Comparison of ENCODE assay signal across 15 mouse cellular contexts in the genomic region with DNA sequence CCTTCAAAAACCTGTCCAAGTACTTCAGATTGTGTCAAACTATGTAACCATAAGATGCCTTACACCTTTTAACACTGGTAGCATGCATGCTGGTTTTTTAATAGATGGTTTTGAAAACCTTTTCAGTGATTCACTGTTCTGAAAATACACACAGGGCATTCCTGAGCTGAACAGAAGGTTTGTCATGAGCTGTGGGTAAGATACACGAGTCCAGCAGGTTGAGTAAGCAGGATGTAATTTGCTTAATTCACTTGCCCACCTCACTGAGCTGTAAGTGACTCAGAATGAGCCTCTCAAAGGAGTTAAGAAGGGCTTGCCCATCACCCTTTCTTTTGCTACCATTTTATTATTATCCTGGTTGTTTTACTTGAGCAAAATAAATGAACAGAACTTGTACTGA.
A peak's percentile ranks its signal among the peaks of the same experiment; 100 is the strongest.
DNase-seq lines count a peak whose midpoint lies in the region.
"Had no signal": no experiment of that assay in that cellular context is flagged by ENCODE, and none has a peak within 500 bp of the region (broad histone marks: within the 10 kb centered on the region; RNA-seq: fewer than 3 reads in every experiment).

No protein-coding gene starts in this region.

- DNase-seq in 3134 (ENCODE audit: extremely low read depth, insufficient read length, low spot score) (peak; percentile 76), A20 (ENCODE audit: low read depth, low spot score) (peak; percentile 7), NIH3T3 (ENCODE audit: low read depth) (peak; percentile 77)
- DNase-seq in fibroblast of lung, adult 2 months (ENCODE audit: low read depth): peak; percentile 63
- DNase-seq in spleen, postnatal 10 days (ENCODE audit: low spot score in 2 of 2): no peak
- no peak for DNase-seq in adrenal gland, postnatal 14 days
- DNase-seq in adrenal gland, adult 18-20 months (ENCODE audit: low spot score in 2 of 2): no peak
- DNase-seq: adrenal gland, adult 2 months; cerebellum, adult 11-12 months; cerebellum, adult 9-11 months; cerebellum, postnatal 36 days; gastrocnemius, postnatal 10 days; heart, adult 2 months; heart, postnatal 36 days; kidney, adult 8-10 months had no signal

Comparison
In these comparisons a context has a peak if more than half of its experiments do, and no peak if none do; other contexts are left out.
1. DNase-seq: peak in 3134 (single experiment), A20 (single experiment), NIH3T3 (single experiment) and fibroblast of lung, adult 2 months (single experiment); none in spleen, postnatal 10 days (0 of 2), adrenal gland, postnatal 14 days (single experiment) and adrenal gland, adult 18-20 months (0 of 2).